Mouse (Mus musculus) neural tube, embryonic 11.5 days (tissue): ENCODE data around the gene Hoxa7. TPM values are rescaled to one million over a fixed set of nuclear protein-coding genes. Genes with fewer than 3 reads are reported as not detected.
A peak's percentile ranks its signal among the peaks of the same experiment; 100 is the strongest.

ENCODE experiments used
- ATAC-seq: fragments of 200-750 bp; cut with Nextera tagmentation; 2 replicates; pipeline ENCODE4 v1.8.0; 2017; ENCODE audit warnings: moderate number of reproducible peaks, mild to moderate bottlenecking, moderate TSS enrichment, moderate library complexity; ENCODE audit not compliant: insufficient read depth, low FRiP score, low TSS enrichment
- DNase-seq: peaks from one replicate; pipeline ENCODE4 v3.0.0-alpha.2; 2015; ENCODE audit warnings: low spot score
- H3K27ac ChIP-seq: fragments of 300-500 bp; sonication (generic); 2 replicates; pipeline ENCODE4 v1.5.1; 2014; ENCODE audit warnings: low read depth, mild to moderate bottlenecking, low read length
- H3K27me3 ChIP-seq: fragments of 300-500 bp; sonication (generic); 2 replicates; pipeline ENCODE4 v1.6.1; 2014; ENCODE audit warnings: mild to moderate bottlenecking, low read length, mixed read lengths; ENCODE audit not compliant: control insufficient read depth, insufficient read depth
- H3K36me3 ChIP-seq: fragments of 300-500 bp; sonication (generic); 2 replicates; pipeline ENCODE4 v1.6.1; 2014; ENCODE audit warnings: mild to moderate bottlenecking, low read length, moderate library complexity, mixed read lengths; ENCODE audit not compliant: control insufficient read depth, insufficient read depth
- H3K4me1 ChIP-seq: fragments of 300-500 bp; sonication (generic); 2 replicates; pipeline ENCODE4 v1.6.1; 2014; ENCODE audit warnings: low read length, mixed read lengths; ENCODE audit not compliant: control insufficient read depth, insufficient read depth
- H3K4me2 ChIP-seq: fragments of 300-500 bp; sonication (generic); 2 replicates; pipeline ENCODE4 v1.6.1; 2014; ENCODE audit warnings: low read depth, mild to moderate bottlenecking, moderate library complexity
- H3K4me3 ChIP-seq: fragments of 300-500 bp; sonication (generic); 2 replicates; pipeline ENCODE4 v1.5.1; 2014; ENCODE audit warnings: low read depth, low read length
- H3K9ac ChIP-seq: fragments of 300-500 bp; sonication (generic); 2 replicates; pipeline ENCODE4 v1.6.1; 2014; ENCODE audit warnings: mild to moderate bottlenecking, low read length
- H3K9me3 ChIP-seq: fragments of 300-500 bp; sonication (generic); 2 replicates; pipeline ENCODE4 v1.6.1; 2016; ENCODE audit warnings: low read length; ENCODE audit not compliant: control insufficient read depth
- WGBS: fragments of 180-500 bp; shearing (Covaris S2); extraction: QIAGEN DNeasy Blood & Tissue Kit; methylation state at CpG from one replicate; pipeline ENCODE4 v1.1.7; 2014; 5-methylcytosine and 5-hydroxymethylcytosine counted together
- polyA plus RNA-seq: library from polyadenylated mRNA; unstranded; fragments of >200 nt; fragmentation: Nextera tagmentation; extraction: Ambion mirVana; gene quantifications from 2 replicates; pipeline ENCODE4 v1.2.1, GENCODE M21; 2014

The Hoxa7 gene
- polyA plus RNA-seq, 1 experiment from 2014 or later: 61.2 TPM

DNA sequence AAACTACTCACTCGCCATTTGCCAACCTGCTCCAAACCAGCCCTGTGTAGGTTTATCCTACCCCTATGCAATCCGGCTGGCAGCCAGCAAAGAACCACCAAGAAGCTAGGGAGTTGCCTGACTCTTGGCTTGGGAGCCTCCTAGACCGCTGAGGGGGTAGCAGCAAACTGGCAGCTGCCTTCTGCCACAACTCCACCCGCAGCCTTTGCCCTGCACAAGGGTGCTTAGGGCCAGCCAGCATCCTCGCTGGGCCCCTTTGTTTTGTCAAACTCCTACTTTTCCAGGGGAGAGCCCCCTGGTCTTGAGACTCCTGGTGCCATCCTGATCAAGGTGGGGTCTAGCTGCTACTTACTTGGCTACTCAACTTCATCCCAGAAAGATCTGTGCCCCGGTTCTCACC is 37.0 kb downstream of the Hoxa7 start:
- Histone ChIP-seq H3K4me3 (peak overlapping the region; percentile 17), H3K9me3 (no peaks in the 10 kb centered on the region), H3K9ac (peak overlapping the region; percentile 59), H3K27me3 (no peaks in the 10 kb centered on the region), H3K36me3 (no peaks in the 10 kb centered on the region), H3K4me2 (peak overlapping the region; percentile 78), H3K27ac (peak overlapping the region; percentile 92), H3K4me1 (peaks cover 93% of the 10 kb centered on the region)
- ATAC-seq: 0 out of 2 replicates have a peak, but pooled peaks have one; percentile 2
- DNase-seq: peak; percentile 62
- WGBS: 4% methylated on average over 6 of the region's 6 CpGs

- Histone ChIP-seq H3K4me3 (peak overlapping the region; percentile 16), H3K9ac (peak overlapping the region; percentile 59), H3K36me3 (no peaks in the 10 kb centered on the region), H3K4me1 (peaks cover 86% of the 10 kb centered on the region), H3K27me3 (no peaks in the 10 kb centered on the region), H3K27ac (peak overlapping the region; percentile 92), H3K9me3 (no peaks in the 10 kb centered on the region), H3K4me2 (peak overlapping the region; percentile 78)
- ATAC-seq: no peak
- DNase-seq: peak; percentile 27
- whole genome bisulfite sequencing: 11% methylated on average over 10 of the region's 10 CpGs
Observed at GRCm38 (mm10) chr6:52183311-52184080, 38.2 kb downstream of the Hoxa7 start.

DNA sequence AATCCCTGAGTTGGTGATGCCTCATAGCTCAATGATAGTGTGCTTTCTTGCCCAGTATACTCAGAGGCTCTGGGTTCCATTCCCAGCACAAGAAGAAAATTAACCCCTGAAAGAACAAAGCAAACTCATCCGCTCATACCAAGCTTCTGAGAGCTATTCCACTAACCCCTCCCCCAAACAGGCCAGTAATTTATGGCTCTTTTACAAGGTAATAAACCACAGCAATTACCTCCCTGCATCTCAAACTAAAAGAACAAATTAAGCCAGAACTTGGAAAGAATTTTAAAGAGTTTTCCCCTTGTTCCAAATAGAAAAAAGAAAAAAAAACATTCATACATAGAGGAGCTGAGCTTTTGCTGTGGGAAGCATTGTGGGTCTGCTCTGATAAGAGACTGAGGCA is 38.9 kb downstream of the Hoxa7 start:
- Histone ChIP-seq H3K36me3 (no peaks in the 10 kb centered on the region), H3K4me1 (peaks cover 79% of the 10 kb centered on the region), H3K27me3 (no peaks in the 10 kb centered on the region), H3K9ac (peak overlapping the region; percentile 59), H3K4me2 (peak overlapping the region; percentile 78), H3K9me3 (no peaks in the 10 kb centered on the region), H3K27ac (peak overlapping the region; percentile 92), H3K4me3 (no peak overlapping the region)
- DNase-seq (no peak), ATAC-seq (0 out of 2 replicates have a peak, but pooled peaks have one; percentile 7)
- WGBS: 8% methylated on average over 1 of the region's 1 CpGs

DNA sequence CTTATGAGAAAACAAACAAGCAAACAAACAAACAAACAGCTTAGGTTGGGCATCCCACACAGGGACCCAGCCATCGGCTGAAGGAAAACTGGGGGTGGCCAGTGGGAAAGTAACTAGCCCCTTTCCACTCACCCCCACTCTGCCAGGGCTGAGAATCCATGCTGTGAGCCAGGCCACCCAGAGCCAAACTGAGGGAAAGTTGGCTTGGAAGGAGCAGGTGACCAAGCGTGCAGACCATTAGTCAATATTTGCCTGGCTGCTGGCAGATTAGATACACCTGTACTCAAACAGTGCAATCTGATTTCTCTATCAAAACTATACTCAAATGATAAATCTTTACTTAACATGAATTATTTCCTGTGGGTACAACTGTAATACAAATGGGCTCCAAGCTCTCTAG is 39.6 kb downstream of the Hoxa7 start:
- H3K4me1 ChIP-seq: peaks cover 72% of the 10 kb centered on the region
- no peak for DNase-seq
- peak overlapping the region; percentile 78 for H3K4me2 ChIP-seq
- 0 out of 2 replicates have a peak overlapping the region, but pooled peaks have one; percentile 0 for H3K4me3 ChIP-seq
- H3K27me3 ChIP-seq: no peaks in the 10 kb centered on the region
- no peak for ATAC-seq
- peak overlapping the region; percentile 100; the same call in 1 of the 2 replicates for H3K27ac ChIP-seq
- H3K36me3 ChIP-seq: no peaks in the 10 kb centered on the region
- no peaks in the 10 kb centered on the region for H3K9me3 ChIP-seq
- no peak overlapping the region for H3K9ac ChIP-seq
- 15% methylated on average over 2 of the region's 2 CpGs for WGBS

GRCm38 (mm10) chr6:52180726-52181125 is 40.9 kb downstream of the Hoxa7 start:
- H3K27ac ChIP-seq: peak overlapping the region; percentile 100
- no peaks in the 10 kb centered on the region for H3K27me3 ChIP-seq

DNA sequence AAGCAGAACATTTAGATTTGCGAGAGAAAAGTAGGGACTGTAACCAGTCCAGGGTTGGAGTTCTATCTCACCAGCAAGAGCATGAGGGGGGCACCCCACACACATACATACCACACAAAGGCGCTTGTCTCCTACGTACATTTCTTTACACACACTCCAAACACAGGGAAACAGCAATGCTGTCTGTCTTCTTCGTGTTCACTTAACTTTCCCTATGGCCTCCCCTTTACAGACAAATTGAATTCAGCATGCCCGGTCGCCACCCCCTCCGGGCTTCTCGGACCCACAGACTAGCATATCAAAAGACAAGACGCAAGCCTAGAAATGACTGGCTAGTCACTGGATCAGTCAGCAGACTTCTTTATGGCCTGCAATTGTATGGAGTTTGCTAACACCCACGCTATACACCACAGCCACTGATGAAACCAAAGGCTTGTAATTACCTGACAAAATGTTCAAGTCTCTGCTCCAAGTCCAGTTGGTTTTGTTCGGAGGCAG is 41.4 kb downstream of the Hoxa7 start:
- Histone ChIP-seq H3K9ac (peak overlapping the region; percentile 99), H3K9me3 (no peaks in the 10 kb centered on the region), H3K4me2 (peak overlapping the region; percentile 78), H3K4me1 (peaks cover 67% of the 10 kb centered on the region), H3K4me3 (peak overlapping the region; percentile 91), H3K27ac (peak overlapping the region; percentile 100), H3K36me3 (no peaks in the 10 kb centered on the region), H3K27me3 (no peaks in the 10 kb centered on the region)
- ATAC-seq: no peak
- DNase-seq: peak; percentile 66
- 1% methylated on average over 11 of the region's 11 CpGs for WGBS

More at GRCm38 (mm10) chr6:52180726-52181125, 40.9 kb downstream of the Hoxa7 start:
- Histone ChIP-seq H3K36me3 (no peaks in the 10 kb centered on the region), H3K4me3 (peak overlapping the region; percentile 91), H3K4me2 (peak overlapping the region; percentile 78), H3K9me3 (no peaks in the 10 kb centered on the region), H3K9ac (peak overlapping the region; percentile 99), H3K4me1 (peaks cover 68% of the 10 kb centered on the region)
- no peak for ATAC-seq
- DNase-seq: peak; percentile 55
- 18% methylated on average over 3 of the region's 3 CpGs for WGBS

- Histone ChIP-seq H3K27ac (peak overlapping the region; percentile 100), H3K4me2 (peak overlapping the region; percentile 78), H3K36me3 (no peaks in the 10 kb centered on the region), H3K9ac (peak overlapping the region; percentile 99), H3K27me3 (no peaks in the 10 kb centered on the region), H3K4me1 (peaks cover 61% of the 10 kb centered on the region), H3K9me3 (no peaks in the 10 kb centered on the region), H3K4me3 (peak overlapping the region; percentile 91)
- under 1% methylated on average over 10 of the region's 10 CpGs for WGBS
- DNase-seq (peak; percentile 59), ATAC-seq (no peak)
Observed at GRCm38 (mm10) chr6:52179690-52180089, 42.0 kb downstream of the Hoxa7 start.

- H3K36me3 ChIP-seq: no peaks in the 10 kb centered on the region
- H3K4me1 ChIP-seq: peaks cover 58% of the 10 kb centered on the region
- peak overlapping the region; percentile 100 for H3K27ac ChIP-seq
- WGBS: 0% methylated on average over 4 of the region's 4 CpGs
- ATAC-seq: no peak
- H3K4me3 ChIP-seq: peak overlapping the region; percentile 91
- peak overlapping the region; percentile 99 for H3K9ac ChIP-seq
- H3K4me2 ChIP-seq: peak overlapping the region; percentile 78
- DNase-seq: peak; percentile 67
- H3K27me3 ChIP-seq: no peaks in the 10 kb centered on the region
- no peaks in the 10 kb centered on the region for H3K9me3 ChIP-seq
Observed at GRCm38 (mm10) chr6:52178918-52179665, 42.6 kb downstream of the Hoxa7 start.
